In genomic region chr11:61585421-61585820, GRCm38 (mm10) we compare ENCODE assay signal across 11 mouse cellular contexts.
"Had no signal": no experiment of that assay in that cellular context is flagged by ENCODE, and none has a peak within 500 bp of the region (broad histone marks: within the 10 kb centered on the region; RNA-seq: fewer than 3 reads in every experiment).

No protein-coding gene starts in this region.

- H3K27ac ChIP-seq: intestine, embryonic 15.5 days; limb, embryonic 10.5 days; liver, embryonic 12.5 days; macrophage had no signal

- ATAC-seq: intestine, embryonic 15.5 days; liver, embryonic 12.5 days; midbrain, embryonic 16.5 days had no signal

- H3K4me3 ChIP-seq: intestine, embryonic 15.5 days; limb, embryonic 10.5 days; liver, embryonic 12.5 days; megakaryocyte, embryonic 14.5 days had no signal

- H3K9ac ChIP-seq: intestine, embryonic 15.5 days; liver, embryonic 12.5 days; lung, embryonic 14.5 days had no signal

- H3K4me2 ChIP-seq: intestine, embryonic 15.5 days; liver, embryonic 12.5 days; lung, embryonic 14.5 days; midbrain, embryonic 11.5 days had no signal

- DNase-seq: lung, embryonic 14.5 days; lung, postnatal 14 days; right cerebral cortex, postnatal 14 days; thymus, postnatal 36 days had no signal

- H3K9me3 ChIP-seq: intestine, embryonic 15.5 days; limb, embryonic 10.5 days; liver, embryonic 12.5 days had no signal

- H3K27me3 ChIP-seq: intestine, embryonic 15.5 days had no signal

- H3K4me1 ChIP-seq: liver, embryonic 12.5 days; megakaryocyte, embryonic 14.5 days had no signal

- H3K36me3 ChIP-seq: intestine, embryonic 15.5 days; limb, embryonic 10.5 days; liver, embryonic 12.5 days had no signal
